Mouse (Mus musculus): ENCODE data around the gene Rreb1. TPM values are rescaled to one million over a fixed set of nuclear protein-coding genes. Genes with fewer than 3 reads are reported as not detected.

The Rreb1 gene
- polyA plus RNA-seq, 1 experiment from 2014 or later = 14.1 TPM

- H3K4me3 ChIP-seq (replicated peaks; ENCODE audit: low read length) = no peak overlapping the region
- H3K9ac ChIP-seq (ENCODE audit: low read length) = 0 out of 2 replicates have a peak overlapping the region, but pooled peaks have one; percentile 46
- no peaks in the 10 kb centered on the region for H3K9me3 ChIP-seq (replicated peaks; ENCODE audit: control insufficient read depth, low read length)
- no peaks in the 10 kb centered on the region for H3K27me3 ChIP-seq (ENCODE audit: control insufficient read depth, insufficient read depth, low read length)
- H3K36me3 ChIP-seq (ENCODE audit: control insufficient read depth, insufficient read depth, low read length) = no peaks in the 10 kb centered on the region
- no peak overlapping the region for H3K4me2 ChIP-seq (ENCODE audit: low read depth, low read length)
- H3K27ac ChIP-seq (ENCODE audit: low read length) = peak overlapping the region; percentile 56; the same call in 1 of the 2 replicates
- 59% methylated on average over 8 of the region's 8 CpGs for WGBS
- ATAC-seq (ENCODE audit: insufficient read depth, low FRiP score) = no peak
- H3K4me1 ChIP-seq (ENCODE audit: control insufficient read depth, insufficient read depth, low read length) = peaks cover 68% of the 10 kb centered on the region
Observed at GRCm38 (mm10) chr13:37859782-37860181, 81.6 kb downstream of the Rreb1 start.

- Histone ChIP-seq H3K4me1 (ENCODE audit: control insufficient read depth, insufficient read depth, low read length) (peaks cover 64% of the 10 kb centered on the region), H3K36me3 (ENCODE audit: control insufficient read depth, insufficient read depth, low read length) (no peaks in the 10 kb centered on the region), H3K27ac (ENCODE audit: low read length) (peak overlapping the region; percentile 56; the same call in 1 of the 2 replicates), H3K4me2 (ENCODE audit: low read depth, low read length) (no peak overlapping the region), H3K27me3 (ENCODE audit: control insufficient read depth, insufficient read depth, low read length) (no peaks in the 10 kb centered on the region), H3K9ac (ENCODE audit: low read length) (no peak overlapping the region), H3K9me3 (replicated peaks; ENCODE audit: control insufficient read depth, low read length) (no peaks in the 10 kb centered on the region), H3K4me3 (replicated peaks; ENCODE audit: low read length) (no peak overlapping the region)
- 80% methylated on average over 3 of the region's 3 CpGs for WGBS
- no peak for ATAC-seq (ENCODE audit: insufficient read depth, low FRiP score)
Observed at GRCm38 (mm10) chr13:37860204-37860603, 82.0 kb downstream of the Rreb1 start.

- no peak for ATAC-seq (ENCODE audit: insufficient read depth, low FRiP score)
- Histone ChIP-seq H3K4me2 (ENCODE audit: low read depth, low read length) (no peak overlapping the region), H3K27me3 (ENCODE audit: control insufficient read depth, insufficient read depth, low read length) (no peaks in the 10 kb centered on the region), H3K27ac (ENCODE audit: low read length) (peak overlapping the region; percentile 95), H3K9ac (ENCODE audit: low read length) (no peak overlapping the region), H3K4me1 (ENCODE audit: control insufficient read depth, insufficient read depth, low read length) (peaks cover 66% of the 10 kb centered on the region), H3K4me3 (replicated peaks; ENCODE audit: low read length) (no peak overlapping the region), H3K9me3 (replicated peaks; ENCODE audit: control insufficient read depth, low read length) (no peaks in the 10 kb centered on the region), H3K36me3 (ENCODE audit: control insufficient read depth, insufficient read depth, low read length) (no peaks in the 10 kb centered on the region)
- 62% methylated on average over 3 of the region's 3 CpGs for WGBS
Observed at GRCm38 (mm10) chr13:37860789-37861188, 82.6 kb downstream of the Rreb1 start.

- H3K27me3 ChIP-seq (ENCODE audit: control insufficient read depth, insufficient read depth, low read length) = no peaks in the 10 kb centered on the region
- no peaks in the 10 kb centered on the region for H3K36me3 ChIP-seq (ENCODE audit: control insufficient read depth, insufficient read depth, low read length)
- H3K4me1 ChIP-seq (ENCODE audit: control insufficient read depth, insufficient read depth, low read length) = peaks cover 76% of the 10 kb centered on the region
Observed at GRCm38 (mm10) chr13:37862492-37862891, 84.3 kb downstream of the Rreb1 start.

GRCm38 (mm10) chr13:37863643-37864042 lies 85.4 kb downstream of the Rreb1 start:
- Histone ChIP-seq H3K4me1 (ENCODE audit: control insufficient read depth, insufficient read depth, low read length) (peaks cover 67% of the 10 kb centered on the region), H3K4me3 (replicated peaks; ENCODE audit: low read length) (no peak overlapping the region), H3K27me3 (ENCODE audit: control insufficient read depth, insufficient read depth, low read length) (no peaks in the 10 kb centered on the region), H3K4me2 (ENCODE audit: low read depth, low read length) (no peak overlapping the region), H3K36me3 (ENCODE audit: control insufficient read depth, insufficient read depth, low read length) (no peaks in the 10 kb centered on the region), H3K9me3 (replicated peaks; ENCODE audit: control insufficient read depth, low read length) (no peaks in the 10 kb centered on the region), H3K9ac (ENCODE audit: low read length) (peak overlapping the region; percentile 63; the same call in 1 of the 2 replicates), H3K27ac (ENCODE audit: low read length) (peak overlapping the region; percentile 95)
- 63% methylated on average over 5 of the region's 5 CpGs for WGBS
- ATAC-seq (ENCODE audit: insufficient read depth, low FRiP score) = no peak

More at GRCm38 (mm10) chr13:37862492-37862891, 84.3 kb downstream of the Rreb1 start:
- Histone ChIP-seq H3K9ac (ENCODE audit: low read length) (peak overlapping the region; percentile 63), H3K4me3 (replicated peaks; ENCODE audit: low read length) (no peak overlapping the region), H3K27ac (ENCODE audit: low read length) (peak overlapping the region; percentile 95), H3K9me3 (replicated peaks; ENCODE audit: control insufficient read depth, low read length) (no peaks in the 10 kb centered on the region), H3K4me2 (ENCODE audit: low read depth, low read length) (peak overlapping the region; percentile 36)
- WGBS = 10% methylated on average over 6 of the region's 6 CpGs
- ATAC-seq (ENCODE audit: insufficient read depth, low FRiP score) = peak; percentile 61; the same call in 1 of the 2 replicates

GRCm38 (mm10) chr13:37864697-37865096 lies 86.5 kb downstream of the Rreb1 start:
- WGBS = 70% methylated on average over 1 of the region's 1 CpGs
- no peak overlapping the region for H3K9ac ChIP-seq (ENCODE audit: low read length)
- no peaks in the 10 kb centered on the region for H3K27me3 ChIP-seq (ENCODE audit: control insufficient read depth, insufficient read depth, low read length)
- ATAC-seq (ENCODE audit: insufficient read depth, low FRiP score) = no peak
- no peaks in the 10 kb centered on the region for H3K9me3 ChIP-seq (replicated peaks; ENCODE audit: control insufficient read depth, low read length)
- H3K27ac ChIP-seq (ENCODE audit: low read length) = no peak overlapping the region
- H3K4me3 ChIP-seq (replicated peaks; ENCODE audit: low read length) = no peak overlapping the region
- peaks cover 57% of the 10 kb centered on the region for H3K4me1 ChIP-seq (ENCODE audit: control insufficient read depth, insufficient read depth, low read length)
- no peaks in the 10 kb centered on the region for H3K36me3 ChIP-seq (ENCODE audit: control insufficient read depth, insufficient read depth, low read length)
- H3K4me2 ChIP-seq (ENCODE audit: low read depth, low read length) = no peak overlapping the region

- peak overlapping the region; percentile 64 for H3K27ac ChIP-seq (ENCODE audit: low read length)
- no peak overlapping the region for H3K9ac ChIP-seq (ENCODE audit: low read length)
- 42% methylated on average over 5 of the region's 5 CpGs for WGBS
- H3K36me3 ChIP-seq (ENCODE audit: control insufficient read depth, insufficient read depth, low read length) = no peaks in the 10 kb centered on the region
- ATAC-seq (ENCODE audit: insufficient read depth, low FRiP score) = no peak
- no peak overlapping the region for H3K4me2 ChIP-seq (ENCODE audit: low read depth, low read length)
- no peaks in the 10 kb centered on the region for H3K9me3 ChIP-seq (replicated peaks; ENCODE audit: control insufficient read depth, low read length)
- no peak overlapping the region for H3K4me3 ChIP-seq (replicated peaks; ENCODE audit: low read length)
- no peaks in the 10 kb centered on the region for H3K27me3 ChIP-seq (ENCODE audit: control insufficient read depth, insufficient read depth, low read length)
- peaks cover 56% of the 10 kb centered on the region for H3K4me1 ChIP-seq (ENCODE audit: control insufficient read depth, insufficient read depth, low read length)
Observed at GRCm38 (mm10) chr13:37866296-37866695, 88.1 kb downstream of the Rreb1 start.

- Histone ChIP-seq H3K9ac (ENCODE audit: low read length) (no peak overlapping the region), H3K27ac (ENCODE audit: low read length) (peak overlapping the region; percentile 64), H3K4me1 (ENCODE audit: control insufficient read depth, insufficient read depth, low read length) (peaks cover 51% of the 10 kb centered on the region), H3K4me2 (ENCODE audit: low read depth, low read length) (no peak overlapping the region), H3K4me3 (replicated peaks; ENCODE audit: low read length) (no peak overlapping the region), H3K36me3 (ENCODE audit: control insufficient read depth, insufficient read depth, low read length) (no peaks in the 10 kb centered on the region), H3K9me3 (replicated peaks; ENCODE audit: control insufficient read depth, low read length) (no peaks in the 10 kb centered on the region), H3K27me3 (ENCODE audit: control insufficient read depth, insufficient read depth, low read length) (no peaks in the 10 kb centered on the region)
- no peak for ATAC-seq (ENCODE audit: insufficient read depth, low FRiP score)
- 34% methylated on average over 3 of the region's 3 CpGs for WGBS
Observed at GRCm38 (mm10) chr13:37866846-37867245, 88.6 kb downstream of the Rreb1 start.

GRCm38 (mm10) chr13:37870118-37870908 lies 92.1 kb downstream of the Rreb1 start:
- no peaks in the 10 kb centered on the region for H3K36me3 ChIP-seq (ENCODE audit: control insufficient read depth, insufficient read depth, low read length)
- H3K27ac ChIP-seq (ENCODE audit: low read length) = peak overlapping the region; percentile 18; the same call in 1 of the 2 replicates
- H3K4me3 ChIP-seq (replicated peaks; ENCODE audit: low read length) = no peak overlapping the region
- no peak for ATAC-seq (ENCODE audit: insufficient read depth, low FRiP score)
- H3K27me3 ChIP-seq (ENCODE audit: control insufficient read depth, insufficient read depth, low read length) = no peaks in the 10 kb centered on the region
- no peaks in the 10 kb centered on the region for H3K9me3 ChIP-seq (replicated peaks; ENCODE audit: control insufficient read depth, low read length)
- no peak overlapping the region for H3K4me2 ChIP-seq (ENCODE audit: low read depth, low read length)
- no peak overlapping the region for H3K9ac ChIP-seq (ENCODE audit: low read length)
- 68% methylated on average over 12 of the region's 12 CpGs for WGBS
- H3K4me1 ChIP-seq (ENCODE audit: control insufficient read depth, insufficient read depth, low read length) = peaks cover 40% of the 10 kb centered on the region

Measured in stomach, embryonic 16.5 days (tissue).